Mouse (Mus musculus) Muller cell, postnatal 12 days (primary cell): ENCODE measurements around the gene Slc15a1.
"Not testable (repeated sequence)": the region's sequence is repeated elsewhere in the genome, so short reads cannot be mapped to it uniquely, and the experiment has no call there.

ENCODE experiments used
- DNase-seq: peaks from one replicate; pipeline ENCODE4 v3.0.0-alpha.2; 2015; ENCODE audit errors: inconsistent ontology term

Gene Slc15a1

GRCm38 (mm10) chr14:121413726-121414125, 91.3 kb downstream of the Slc15a1 start:
- not testable (repeated sequence) for DNase-seq
